Mouse (Mus musculus) embryonic facial prominence, embryonic 13.5 days (tissue): ENCODE results near the gene Fgfr2. TPM values are rescaled to one million over a fixed set of nuclear protein-coding genes. Genes with fewer than 3 reads are reported as not detected.

Experiments
- ATAC-seq: fragments of 200-750 bp; cut with Nextera tagmentation; 2 replicates; pipeline ENCODE4 v1.8.0; 2017; ENCODE audit warnings: low read depth; ENCODE audit not compliant: insufficient number of reproducible peaks, insufficient read depth, low FRiP score, low TSS enrichment
- H3K27ac ChIP-seq: fragments of 300-500 bp; sonication (generic); 2 replicates; pipeline ENCODE4 v1.5.1; 2015; ENCODE audit warnings: moderate library complexity, mild to moderate bottlenecking, inconsistent platforms
- H3K27me3 ChIP-seq: fragments of 300-500 bp; sonication (generic); 2 replicates; pipeline ENCODE4 v1.6.1; 2015; ENCODE audit warnings: mild to moderate bottlenecking, inconsistent platforms
- H3K36me3 ChIP-seq: fragments of 300-500 bp; sonication (generic); 2 replicates; pipeline ENCODE4 v1.6.1; 2015; ENCODE audit warnings: mild to moderate bottlenecking, inconsistent platforms
- H3K4me1 ChIP-seq: fragments of 300-500 bp; sonication (generic); 2 replicates; pipeline ENCODE4 v1.6.1; 2015; ENCODE audit warnings: inconsistent platforms
- H3K4me2 ChIP-seq: fragments of 300-500 bp; sonication (generic); 2 replicates; pipeline ENCODE4 v1.6.1; 2015; ENCODE audit warnings: moderate library complexity, mild to moderate bottlenecking, inconsistent platforms
- H3K4me3 ChIP-seq: fragments of 300-500 bp; sonication (generic); 2 replicates; pipeline ENCODE4 v1.5.1; 2015; ENCODE audit warnings: mild to moderate bottlenecking, inconsistent platforms
- H3K9ac ChIP-seq: fragments of 300-500 bp; sonication (generic); 2 replicates; pipeline ENCODE4 v1.6.1; 2015; ENCODE audit warnings: mild to moderate bottlenecking, inconsistent platforms
- H3K9me3 ChIP-seq: fragments of 300-500 bp; sonication (generic); 2 replicates; pipeline ENCODE4 v1.6.1; 2016; ENCODE audit warnings: inconsistent platforms
- WGBS: fragments of 180-500 bp; shearing (Covaris S2); methylation state at CpG from one replicate; pipeline ENCODE4 v1.1.7; 2015; ENCODE audit warnings: mixed read lengths; 5-methylcytosine and 5-hydroxymethylcytosine counted together
- polyA plus RNA-seq: library from polyadenylated mRNA; unstranded; fragments of >200 nt; fragmentation: Nextera tagmentation; extraction: Ambion mirVana; gene quantifications from 2 replicates; pipeline ENCODE4 v1.2.1, GENCODE M21; 2015

Gene Fgfr2
- polyA plus RNA-seq, 1 experiment from 2014 or later: 174 TPM

GRCm38 (mm10) chr7:130590845-130591437 is 2532.2 kb downstream of the Fgfr2 start:
- Histone ChIP-seq H3K4me2 (no peak overlapping the region), H3K36me3 (no peaks in the 10 kb centered on the region), H3K4me1 (no peaks in the 10 kb centered on the region), H3K27me3 (no peaks in the 10 kb centered on the region), H3K27ac (no peak overlapping the region), H3K9ac (no peak overlapping the region), H3K4me3 (no peak overlapping the region), H3K9me3 (no peaks in the 10 kb centered on the region)
- no peak for ATAC-seq
- 73% methylated on average over 8 of the region's 8 CpGs for WGBS

- no peaks in the 10 kb centered on the region for H3K4me1 ChIP-seq
- H3K9ac ChIP-seq: no peak overlapping the region
- no peak overlapping the region for H3K4me2 ChIP-seq
- 57% methylated on average over 13 of the region's 13 CpGs for WGBS
- no peaks in the 10 kb centered on the region for H3K36me3 ChIP-seq
- ATAC-seq: no peak
- H3K27me3 ChIP-seq: no peaks in the 10 kb centered on the region
- no peak overlapping the region for H3K27ac ChIP-seq
- H3K4me3 ChIP-seq: no peak overlapping the region
- H3K9me3 ChIP-seq: no peaks in the 10 kb centered on the region
Measured at GRCm38 (mm10) chr7:130590081-130590828, 2532.9 kb downstream of the Fgfr2 start.

- no peaks in the 10 kb centered on the region for H3K36me3 ChIP-seq
- H3K4me1 ChIP-seq: no peaks in the 10 kb centered on the region
- WGBS: 83% methylated on average over 2 of the region's 2 CpGs
- H3K4me2 ChIP-seq: no peak overlapping the region
- H3K27me3 ChIP-seq: no peaks in the 10 kb centered on the region
- H3K9ac ChIP-seq: no peak overlapping the region
- no peak overlapping the region for H3K27ac ChIP-seq
- no peak for ATAC-seq
- no peaks in the 10 kb centered on the region for H3K9me3 ChIP-seq
- H3K4me3 ChIP-seq: no peak overlapping the region
Measured at GRCm38 (mm10) chr7:130586521-130587072, 2536.6 kb downstream of the Fgfr2 start.

GRCm38 (mm10) chr7:130578607-130579006 is 2544.5 kb downstream of the Fgfr2 start:
- H3K27me3 ChIP-seq: no peaks in the 10 kb centered on the region
- H3K4me2 ChIP-seq: no peak overlapping the region
- 84% methylated on average over 5 of the region's 5 CpGs for WGBS
- H3K9me3 ChIP-seq: no peaks in the 10 kb centered on the region
- no peak overlapping the region for H3K4me3 ChIP-seq
- H3K4me1 ChIP-seq: peaks cover 30% of the 10 kb centered on the region
- no peak overlapping the region for H3K9ac ChIP-seq
- ATAC-seq: no peak
- no peak overlapping the region for H3K27ac ChIP-seq
- H3K36me3 ChIP-seq: no peaks in the 10 kb centered on the region

- no peak for ATAC-seq
- peak overlapping the region; percentile 85 for H3K27ac ChIP-seq
Measured at GRCm38 (mm10) chr7:130578066-130578465, 2545.1 kb downstream of the Fgfr2 start.

GRCm38 (mm10) chr7:130577388-130578003 is 2545.7 kb downstream of the Fgfr2 start, which contains the start of gene Tacc2:
TSS of gene Tacc2 (plus strand) at chr7:130577438.
- Histone ChIP-seq H3K27ac (peak within 1 kb of the TSS; percentile 85), H3K4me1 (peaks cover 30% of the 10 kb centered on the region), H3K36me3 (no peaks in the 10 kb centered on the region), H3K4me3 (peak within 1 kb of the TSS; percentile 12), H3K27me3 (no peaks in the 10 kb centered on the region), H3K9me3 (no peaks in the 10 kb centered on the region), H3K4me2 (peak within 1 kb of the TSS; percentile 53), H3K9ac (peak within 1 kb of the TSS; percentile 51)
- ATAC-seq: no peak
- 47% methylated on average over 15 of the region's 15 CpGs for WGBS

More at GRCm38 (mm10) chr7:130578066-130578465, 2545.1 kb downstream of the Fgfr2 start:
- no peak overlapping the region for H3K4me3 ChIP-seq
- peaks cover 30% of the 10 kb centered on the region for H3K4me1 ChIP-seq
- H3K27me3 ChIP-seq: no peaks in the 10 kb centered on the region
- no peaks in the 10 kb centered on the region for H3K9me3 ChIP-seq
- H3K36me3 ChIP-seq: no peaks in the 10 kb centered on the region
- WGBS: 77% methylated on average over 2 of the region's 2 CpGs
- H3K9ac ChIP-seq: no peak overlapping the region
- no peak overlapping the region for H3K4me2 ChIP-seq

GRCm38 (mm10) chr7:130576981-130577380 is 2546.2 kb downstream of the Fgfr2 start:
- H3K27ac ChIP-seq: peak overlapping the region; percentile 85
- H3K9me3 ChIP-seq: no peaks in the 10 kb centered on the region
- H3K36me3 ChIP-seq: no peaks in the 10 kb centered on the region
- peak overlapping the region; percentile 53 for H3K4me2 ChIP-seq
- peaks cover 30% of the 10 kb centered on the region for H3K4me1 ChIP-seq
- peak; percentile 71 for ATAC-seq
- peak overlapping the region; percentile 51 for H3K9ac ChIP-seq
- peak overlapping the region; percentile 12; the same call in 1 of the 2 replicates for H3K4me3 ChIP-seq
- H3K27me3 ChIP-seq: no peaks in the 10 kb centered on the region
- WGBS: 17% methylated on average over 10 of the region's 10 CpGs

GRCm38 (mm10) chr7:130574211-130574991 is 2548.7 kb downstream of the Fgfr2 start:
- Histone ChIP-seq H3K9ac (no peak overlapping the region), H3K27me3 (no peaks in the 10 kb centered on the region), H3K27ac (peak overlapping the region; percentile 52), H3K9me3 (no peaks in the 10 kb centered on the region), H3K4me3 (no peak overlapping the region), H3K36me3 (no peaks in the 10 kb centered on the region), H3K4me2 (peak overlapping the region; percentile 11; the same call in 1 of the 2 replicates), H3K4me1 (peaks cover 30% of the 10 kb centered on the region)
- ATAC-seq: no peak
- 46% methylated on average over 13 of the region's 13 CpGs for WGBS

GRCm38 (mm10) chr7:130573746-130574145 is 2549.4 kb downstream of the Fgfr2 start:
- no peak overlapping the region for H3K4me2 ChIP-seq
- H3K36me3 ChIP-seq: no peaks in the 10 kb centered on the region
- peaks cover 30% of the 10 kb centered on the region for H3K4me1 ChIP-seq
- H3K9ac ChIP-seq: no peak overlapping the region
- no peak for ATAC-seq
- no peaks in the 10 kb centered on the region for H3K27me3 ChIP-seq
- no peak overlapping the region for H3K27ac ChIP-seq
- no peak overlapping the region for H3K4me3 ChIP-seq
- WGBS: 94% methylated on average over 10 of the region's 10 CpGs
- H3K9me3 ChIP-seq: no peaks in the 10 kb centered on the region

- Histone ChIP-seq H3K36me3 (no peaks in the 10 kb centered on the region), H3K4me3 (no peak within 1 kb of the TSS), H3K27me3 (no peaks in the 10 kb centered on the region), H3K9ac (no peak within 1 kb of the TSS), H3K9me3 (no peaks in the 10 kb centered on the region), H3K4me1 (peaks cover 27% of the 10 kb centered on the region), H3K4me2 (no peak within 1 kb of the TSS), H3K27ac (no peak within 1 kb of the TSS)
- 68% methylated on average over 11 of the region's 11 CpGs for WGBS
- ATAC-seq: no peak
Measured at GRCm38 (mm10) chr7:130572821-130573220, 2550.3 kb downstream of the Fgfr2 start, which contains the start of gene Nsmce4a. TSS of gene Nsmce4a (minus strand) at chr7:130573118.

- Histone ChIP-seq H3K9ac (no peak overlapping the region), H3K4me3 (no peak overlapping the region), H3K9me3 (no peaks in the 10 kb centered on the region), H3K27ac (no peak overlapping the region), H3K4me2 (no peak overlapping the region), H3K27me3 (no peaks in the 10 kb centered on the region), H3K36me3 (no peaks in the 10 kb centered on the region), H3K4me1 (0 out of 2 replicates have a peak, but pooled peaks cover 10% of the 10 kb centered on the region)
- WGBS: 56% methylated on average over 7 of the region's 7 CpGs
- no peak for ATAC-seq
Measured at GRCm38 (mm10) chr7:130570472-130570871, 2552.7 kb downstream of the Fgfr2 start.
